8 mouse cellular contexts compared by ENCODE assay signal in genomic region chr4:57812916-57813575, GRCm38 (mm10).
A peak's percentile ranks its signal among the peaks of the same experiment; 100 is the strongest.
DNase-seq lines count a peak whose midpoint lies in the region; ATAC-seq lines count a peak whose summit lies in the region.

No protein-coding gene starts in this region.

- 19% methylated on average over 7 of the region's 7 CpGs for WGBS in heart, embryonic 10.5 days

- peaks cover 12% of the 10 kb centered on the region for H3K36me3 ChIP-seq in heart, embryonic 10.5 days

- peak; percentile 39 for DNase-seq in adrenal gland, postnatal 14 days
- DNase-seq in adrenal gland, postnatal 25 days: no peak
- DNase-seq in A20 (ENCODE audit: low read depth, low spot score): peak; percentile 73
- DNase-seq in heart, embryonic 10.5 days (ENCODE audit: low spot score): peak; percentile 93
- peak; percentile 65 for DNase-seq in kidney, postnatal 14 days
- DNase-seq in cerebellum, postnatal 36 days: no peak
- no peak for DNase-seq in gastrocnemius, postnatal 4 days (ENCODE audit: low spot score in 2 of 2)

- no peaks in the 10 kb centered on the region for H3K27me3 ChIP-seq in heart, embryonic 10.5 days (ENCODE audit: insufficient read depth, poor library complexity, severe bottlenecking)

- H3K4me1 ChIP-seq in heart, embryonic 10.5 days: peaks cover 27% of the 10 kb centered on the region

- H3K4me3 ChIP-seq in heart, embryonic 10.5 days: no peak overlapping the region

- ATAC-seq in megakaryocyte progenitor cell, adult 5-6 weeks (replicated peaks; ENCODE audit: poor library complexity): peak; percentile 53

- H3K27ac ChIP-seq in heart, embryonic 10.5 days: peak overlapping the region; percentile 86

- no peaks in the 10 kb centered on the region for H3K9me3 ChIP-seq in heart, embryonic 10.5 days

Comparison
In these comparisons a context has a peak if more than half of its experiments do, and no peak if none do; other contexts are left out.
1. DNase-seq: peak in adrenal gland, postnatal 14 days (single experiment), A20 (single experiment), heart, embryonic 10.5 days (single experiment) and kidney, postnatal 14 days (single experiment); none in adrenal gland, postnatal 25 days (single experiment), cerebellum, postnatal 36 days (0 of 2) and gastrocnemius, postnatal 4 days (0 of 2).